Mouse (Mus musculus): Measurements from ENCODE around the gene Itgb1bp1. TPM values are rescaled to one million over a fixed set of nuclear protein-coding genes. Genes with fewer than 3 reads are reported as not detected.

Itgb1bp1 gene
- polyA plus RNA-seq, 1 experiment, result not detected

- 0 out of 2 replicates have a peak, but pooled peaks cover 2% of the 10 kb centered on the region for H3K4me1 ChIP-seq (ENCODE audit: control insufficient read depth, insufficient read depth, low read length)
- H3K27ac ChIP-seq (ENCODE audit: insufficient read depth, low read depth, low read length), result no peak overlapping the region
- 76% methylated on average over 10 of the region's 10 CpGs for WGBS
- no peak overlapping the region for H3K4me3 ChIP-seq (ENCODE audit: insufficient read depth, low read depth, low read length)
- no peak for TF ChIP-seq POLR2A (IDR thresholded peaks at IDR 0.05; ENCODE audit: insufficient read depth, low read depth, low read length)
- TF ChIP-seq CTCF (IDR thresholded peaks at IDR 0.05; ENCODE audit: insufficient read depth, low read depth, low read length), result no peak
Observed at GRCm38 (mm10) chr12:21201485-21202269, 84.4 kb downstream of the Itgb1bp1 start.

- WGBS, result 97% methylated on average over 8 of the region's 8 CpGs
- Histone ChIP-seq H3K4me3 (ENCODE audit: insufficient read depth, low read depth, low read length) (no peak overlapping the region), H3K27ac (ENCODE audit: insufficient read depth, low read depth, low read length) (no peak overlapping the region), H3K4me1 (ENCODE audit: control insufficient read depth, insufficient read depth, low read length) (0 out of 2 replicates have a peak, but pooled peaks cover 2% of the 10 kb centered on the region)
- TF ChIP-seq POLR2A (IDR thresholded peaks at IDR 0.05; ENCODE audit: insufficient read depth, low read depth, low read length) (no peak), CTCF (IDR thresholded peaks at IDR 0.05; ENCODE audit: insufficient read depth, low read depth, low read length) (no peak)
Observed at GRCm38 (mm10) chr12:21200613-21201012, 85.5 kb downstream of the Itgb1bp1 start.

GRCm38 (mm10) chr12:21196420-21196819 lies 89.7 kb downstream of the Itgb1bp1 start:
- WGBS, result 83% methylated on average over 4 of the region's 4 CpGs
- Histone ChIP-seq H3K4me3 (ENCODE audit: insufficient read depth, low read depth, low read length) (no peak overlapping the region), H3K4me1 (ENCODE audit: control insufficient read depth, insufficient read depth, low read length) (no peaks in the 10 kb centered on the region), H3K27ac (ENCODE audit: insufficient read depth, low read depth, low read length) (no peak overlapping the region)
- TF ChIP-seq POLR2A (IDR thresholded peaks at IDR 0.05; ENCODE audit: insufficient read depth, low read depth, low read length), result no peak
- TF ChIP-seq CTCF (IDR thresholded peaks at IDR 0.05; ENCODE audit: insufficient read depth, low read depth, low read length), result no peak

- WGBS, result 92% methylated on average over 3 of the region's 3 CpGs
- no peak overlapping the region for H3K4me3 ChIP-seq (ENCODE audit: insufficient read depth, low read depth, low read length)
- no peak overlapping the region for H3K27ac ChIP-seq (ENCODE audit: insufficient read depth, low read depth, low read length)
- no peaks in the 10 kb centered on the region for H3K4me1 ChIP-seq (ENCODE audit: control insufficient read depth, insufficient read depth, low read length)
- TF ChIP-seq POLR2A (IDR thresholded peaks at IDR 0.05; ENCODE audit: insufficient read depth, low read depth, low read length) (no peak), CTCF (IDR thresholded peaks at IDR 0.05; ENCODE audit: insufficient read depth, low read depth, low read length) (no peak)
Observed at GRCm38 (mm10) chr12:21195497-21195896, 90.6 kb downstream of the Itgb1bp1 start.

- Histone ChIP-seq H3K27ac (ENCODE audit: insufficient read depth, low read depth, low read length) (no peak overlapping the region), H3K4me1 (ENCODE audit: control insufficient read depth, insufficient read depth, low read length) (no peaks in the 10 kb centered on the region), H3K4me3 (ENCODE audit: insufficient read depth, low read depth, low read length) (no peak overlapping the region)
- TF ChIP-seq CTCF (IDR thresholded peaks at IDR 0.05; ENCODE audit: insufficient read depth, low read depth, low read length), result no peak
- TF ChIP-seq POLR2A (IDR thresholded peaks at IDR 0.05; ENCODE audit: insufficient read depth, low read depth, low read length), result no peak
- 67% methylated on average over 2 of the region's 2 CpGs for WGBS
Observed at GRCm38 (mm10) chr12:21191546-21191945, 94.5 kb downstream of the Itgb1bp1 start.

Other genes starting within 250 kb of the Itgb1bp1 start
- not detected in 2 replicates for gene Cpsf3, start 893 bp downstream of the Itgb1bp1 start, polyA plus RNA-seq (2012; ENCODE audit: insufficient read depth, insufficient read length, low replicate concordance, missing spikeins)
- not detected in 2 replicates for gene Iah1, start 30.1 kb upstream of the Itgb1bp1 start, polyA plus RNA-seq (2012; ENCODE audit: insufficient read depth, insufficient read length, low replicate concordance, missing spikeins)
- not detected in 2 replicates for gene Adam17, start 87.3 kb upstream of the Itgb1bp1 start, polyA plus RNA-seq (2012; ENCODE audit: insufficient read depth, insufficient read length, low replicate concordance, missing spikeins)
- 292 TPM in 1 of 2 replicates, not detected in the other for gene Ywhaq, start 131.4 kb upstream of the Itgb1bp1 start, polyA plus RNA-seq (2012; ENCODE audit: insufficient read depth, insufficient read length, low replicate concordance, missing spikeins)